Mouse (Mus musculus) liver, postnatal 0 days (tissue): Measurements from ENCODE around the gene Bicra.

Source experiments
- CTCF ChIP-seq: sonication (generic); IDR thresholded peaks from 2 replicates; pipeline ENCODE4 v1.5.1; 2016; ENCODE audit warnings: antibody characterized with exemption, low read depth
- EP300 ChIP-seq: IDR thresholded peaks from 2 replicates; pipeline ENCODE4 v1.6.1; 2016; ENCODE audit warnings: antibody characterized with exemption, low read depth, mild to moderate bottlenecking

- TF ChIP-seq CTCF (no peak), EP300 (no peak)
Observed at GRCm38 (mm10) chr7:15972247-15972646, 75.5 kb downstream of the Bicra start.
